Mouse (Mus musculus) mesoderm, embryonic 11.5 days (tissue): Measurements from ENCODE around the gene Jph2.
"Not testable (repeated sequence)": the region's sequence is repeated elsewhere in the genome, so short reads cannot be mapped to it uniquely, and the experiment has no call there.

Experiments
- DNase-seq: peaks from one replicate; pipeline ENCODE4 v3.0.0-alpha.2; 2012; ENCODE audit warnings: low read depth, low spot score

The Jph2 gene

GRCm38 (mm10) chr2:163411344-163411743 lies 13.6 kb upstream of the Jph2 start:
- not testable (repeated sequence) for DNase-seq

DNA sequence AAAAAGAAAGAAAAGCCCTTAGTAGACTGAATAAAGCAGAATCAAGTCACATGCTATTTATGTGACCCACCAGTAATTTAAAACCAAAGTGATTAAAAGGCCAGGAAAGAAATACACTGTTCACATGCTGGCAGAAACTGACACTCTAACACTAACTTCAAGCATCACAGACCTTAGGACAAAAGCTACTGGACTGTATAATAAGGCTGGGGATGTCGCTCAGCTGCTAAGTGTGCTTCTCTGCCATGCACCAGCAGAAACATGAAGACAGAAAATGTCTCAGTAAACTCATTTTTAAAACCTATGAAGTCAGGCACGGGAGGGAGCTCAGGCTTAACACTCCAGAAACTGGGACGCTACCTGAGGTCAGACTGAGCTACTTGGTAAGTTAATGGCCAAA lies 12.4 kb upstream of the Jph2 start:
- no peak for DNase-seq

- no peak for DNase-seq
Observed at GRCm38 (mm10) chr2:163404037-163404815, 6.4 kb upstream of the Jph2 start.

GRCm38 (mm10) chr2:163401221-163401620 lies 3.4 kb upstream of the Jph2 start:
- DNase-seq = peak; percentile 92

- DNase-seq = no peak
Observed at GRCm38 (mm10) chr2:163399222-163399621, 1.4 kb upstream of the Jph2 start.

GRCm38 (mm10) chr2:163398770-163399169 lies 977 bp upstream of the Jph2 start:
- no peak for DNase-seq

DNA sequence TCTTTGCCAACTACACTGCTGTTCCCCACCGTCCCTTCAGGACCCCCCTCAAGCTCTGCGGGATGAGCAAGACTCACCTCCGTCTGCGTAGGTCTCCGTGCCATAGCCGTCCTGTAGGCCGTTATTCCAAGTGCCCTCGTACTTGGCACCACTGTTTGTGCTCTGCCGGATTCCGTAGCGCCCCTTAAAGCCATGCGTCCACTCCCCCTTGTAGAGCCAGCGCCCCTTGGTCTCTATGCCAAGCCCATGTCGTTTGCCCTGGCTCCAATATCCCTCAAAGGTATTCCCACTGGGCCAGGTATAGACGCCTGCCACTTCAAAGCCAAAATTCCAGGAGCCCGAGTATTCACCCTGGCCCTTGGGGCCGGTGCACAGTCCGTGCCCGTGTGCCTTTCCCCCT lies 722 bp downstream of the Jph2 start:
- no peak for DNase-seq

GRCm38 (mm10) chr2:163394977-163395376 lies 2.8 kb downstream of the Jph2 start:
- DNase-seq = no peak

DNA sequence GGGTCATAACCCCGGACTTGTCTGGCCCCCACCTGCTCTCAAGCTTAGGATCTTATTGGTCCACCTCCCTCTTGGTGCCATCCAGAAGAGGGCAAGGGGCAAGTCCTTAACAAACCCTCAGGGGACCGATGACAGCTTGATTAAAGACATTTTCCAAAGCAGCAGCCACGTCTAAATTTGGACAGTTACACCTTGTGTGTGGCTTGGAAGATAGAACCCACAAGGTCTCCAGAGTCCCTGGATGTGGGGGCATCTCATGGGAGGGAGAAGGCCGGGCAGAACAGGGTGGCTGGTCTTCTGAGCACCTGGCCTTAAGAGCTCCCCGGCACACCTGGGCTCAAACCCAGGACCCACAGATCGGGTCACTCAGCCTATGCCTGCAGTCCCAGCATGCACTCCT lies 3.8 kb downstream of the Jph2 start:
- DNase-seq = no peak

- no peak for DNase-seq
Observed at GRCm38 (mm10) chr2:163393241-163393640, 4.6 kb downstream of the Jph2 start.

- DNase-seq = no peak
Observed at GRCm38 (mm10) chr2:163392436-163392835, 5.4 kb downstream of the Jph2 start.

GRCm38 (mm10) chr2:163386423-163387190 lies 11.2 kb downstream of the Jph2 start:
- DNase-seq = no peak

GRCm38 (mm10) chr2:163385126-163385525 lies 12.7 kb downstream of the Jph2 start:
- DNase-seq = no peak

GRCm38 (mm10) chr2:163381246-163381645 lies 16.5 kb downstream of the Jph2 start:
- no peak for DNase-seq

DNA sequence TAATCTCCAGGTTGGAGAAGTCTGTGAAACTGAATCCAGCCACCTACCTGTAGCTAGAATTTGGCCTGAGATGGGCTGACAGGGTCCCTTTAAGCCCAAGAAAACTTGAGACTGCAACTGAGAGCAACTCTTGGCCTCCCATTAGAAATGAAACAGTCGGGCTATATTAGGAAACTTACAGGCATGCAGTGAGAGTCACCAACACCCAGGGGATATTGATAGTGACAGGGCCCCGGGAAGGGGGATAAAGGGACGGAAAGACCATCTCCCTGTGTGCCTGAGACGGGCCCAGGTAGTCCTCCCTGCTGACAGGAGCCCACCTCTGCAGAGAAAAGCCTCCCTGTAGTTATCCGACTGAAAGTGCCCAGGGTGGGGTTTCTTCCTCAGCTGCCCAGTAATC lies 18.4 kb downstream of the Jph2 start:
- DNase-seq = no peak

GRCm38 (mm10) chr2:163376082-163376481 lies 21.7 kb downstream of the Jph2 start:
- no peak for DNase-seq

DNA sequence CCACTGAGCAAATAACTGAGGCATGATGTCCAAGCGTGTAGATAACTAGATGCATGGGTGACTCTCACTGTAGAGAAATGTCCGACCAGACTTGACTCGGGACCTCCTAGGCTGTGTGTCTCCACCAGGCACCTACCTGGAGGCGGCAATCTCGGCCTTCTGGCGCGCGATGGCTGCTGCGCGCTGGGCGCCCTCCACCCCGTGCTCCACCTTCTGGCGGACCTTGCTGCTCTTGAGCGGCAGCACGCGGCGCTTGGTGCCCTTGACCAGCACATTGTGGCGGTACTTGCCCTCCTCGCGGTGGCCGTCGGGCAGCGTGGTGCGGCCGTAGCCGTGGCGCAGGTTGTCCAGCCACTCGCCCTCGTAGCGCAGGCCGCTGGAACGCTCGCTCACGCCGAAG lies 22.3 kb downstream of the Jph2 start:
- DNase-seq = no peak

GRCm38 (mm10) chr2:163372627-163373026 lies 25.2 kb downstream of the Jph2 start:
- no peak for DNase-seq

GRCm38 (mm10) chr2:163370175-163370574 lies 27.6 kb downstream of the Jph2 start:
- no peak for DNase-seq

- no peak for DNase-seq
Observed at GRCm38 (mm10) chr2:163364785-163365541, 32.8 kb downstream of the Jph2 start.

DNA sequence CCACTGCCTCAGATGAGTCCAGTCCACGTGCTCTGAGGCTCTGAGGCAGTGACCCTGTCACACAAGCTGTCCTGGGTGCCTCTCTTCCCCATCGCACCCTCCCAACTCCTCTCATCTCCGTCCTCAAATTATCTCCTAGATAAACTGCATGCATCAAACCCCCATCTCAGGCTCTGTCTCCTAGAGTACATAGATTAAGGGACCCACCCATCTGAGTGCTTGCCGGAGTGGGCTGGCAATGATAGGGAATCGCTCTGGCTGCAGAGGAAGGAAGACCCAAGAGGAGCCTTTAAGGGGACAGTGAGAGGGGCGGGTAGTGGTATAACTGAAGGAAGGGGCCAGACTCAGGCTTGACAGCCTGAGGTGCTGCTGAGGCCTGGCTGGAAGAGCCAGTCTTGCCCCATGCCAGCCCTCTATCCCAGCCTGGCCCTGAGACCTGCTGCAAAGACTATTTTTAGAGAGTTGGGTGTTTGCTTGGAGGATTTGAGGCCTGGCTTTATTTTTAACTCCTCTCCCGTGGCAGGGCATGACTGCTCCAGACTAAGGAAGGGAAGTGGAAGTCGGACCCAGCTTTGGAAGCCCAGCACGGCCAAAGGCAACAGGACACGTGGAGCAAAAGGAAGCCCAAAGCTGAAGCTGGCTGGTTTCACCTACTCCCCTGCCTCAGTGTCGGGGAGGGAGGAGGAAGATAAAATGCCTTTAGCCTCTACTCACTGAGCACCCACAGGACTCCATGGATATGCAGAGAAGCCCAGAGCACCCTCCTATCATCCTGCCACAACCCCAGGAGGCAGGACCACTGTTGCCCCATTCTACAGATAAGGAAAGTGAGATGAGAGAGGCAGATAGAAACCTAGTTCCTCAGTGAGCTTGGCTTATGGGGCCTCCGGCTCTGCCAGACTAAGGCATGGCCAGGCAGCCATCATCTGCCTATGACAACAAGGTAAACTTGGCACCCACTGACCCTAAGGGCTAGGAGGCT lies 34.6 kb downstream of the Jph2 start:
- DNase-seq = no peak
